Mouse (Mus musculus) ovary, adult 2 months (tissue): ENCODE data around the gene Olfr152. TPM values are rescaled to one million over a fixed set of nuclear protein-coding genes. Genes with fewer than 3 reads are reported as not detected.

Experiments used
- polyA plus RNA-seq: library from polyadenylated mRNA; depleted of rRNA; stranded (reverse); fragments of >200 nt; gene quantifications from 2 replicates; pipeline ENCODE4 v1.2.3, GENCODE M21; 2012; rRNA removed

Olfr152 gene
- not detected in 2 replicates for polyA plus RNA-seq

GRCm38 (mm10) chr2:87779183-87779582 is at the start of gene Olfr152:
TSS of gene Olfr152 (plus strand) at chr2:87779483.

GRCm38 (mm10) chr2:87739878-87740277 is 39.4 kb upstream of the Olfr152 start, which contains the start of gene Olfr1138:
TSS of gene Olfr1138 (minus strand) at chr2:87739978.

GRCm38 (mm10) chr2:87743452-87743851 is 35.8 kb upstream of the Olfr152 start, which contains the start of gene Olfr1140:
TSS of gene Olfr1140 (plus strand) at chr2:87743752.

GRCm38 (mm10) chr2:87753891-87754290 is 25.4 kb upstream of the Olfr152 start, which contains the start of gene Olfr1141:
TSS of gene Olfr1141 (minus strand) at chr2:87753991.

GRCm38 (mm10) chr2:87800292-87800691 is 21.0 kb downstream of the Olfr152 start, which contains the start of gene Olfr1143:
TSS of gene Olfr1143 (plus strand) at chr2:87800592.

GRCm38 (mm10) chr2:87809522-87809921 is 30.2 kb downstream of the Olfr152 start, which contains the start of gene Olfr1145:
TSS of gene Olfr1145 (plus strand) at chr2:87809822.

GRCm38 (mm10) chr2:87830233-87830632 is 51.0 kb downstream of the Olfr152 start, which contains the start of gene Olfr1148:
TSS of gene Olfr1148 (plus strand) at chr2:87830533.

Other genes with a start within 250 kb of the Olfr152 start
- gene Olfr153, start 247.7 kb upstream of the Olfr152 start, polyA plus RNA-seq, result not detected in 2 replicates
- gene Olfr1128, start 233.9 kb upstream of the Olfr152 start, polyA plus RNA-seq, result not detected in 2 replicates
- gene Olfr1129, start 205.6 kb upstream of the Olfr152 start, polyA plus RNA-seq, result not detected in 2 replicates
- gene Olfr1130, start 173.3 kb upstream of the Olfr152 start, polyA plus RNA-seq, result not detected in 2 replicates
- not detected in 2 replicates for gene Olfr1131, start 152.4 kb upstream of the Olfr152 start, polyA plus RNA-seq
- gene Olfr1132, start 141.9 kb upstream of the Olfr152 start, polyA plus RNA-seq, result not detected in 2 replicates
- gene Olfr1133, start 132.1 kb upstream of the Olfr152 start, polyA plus RNA-seq, result not detected in 2 replicates
- gene Olfr1134, start 121.0 kb upstream of the Olfr152 start, polyA plus RNA-seq, result not detected in 2 replicates
- gene Olfr1135, start 105.8 kb upstream of the Olfr152 start, polyA plus RNA-seq, result not detected in 2 replicates
- not detected in 2 replicates for gene Olfr1136, start 85.5 kb upstream of the Olfr152 start, polyA plus RNA-seq
- gene Olfr1137, start 66.3 kb upstream of the Olfr152 start, polyA plus RNA-seq, result not detected in 2 replicates
- not detected in 2 replicates for gene Olfr1138, start 39.5 kb upstream of the Olfr152 start, polyA plus RNA-seq
- not detected in 2 replicates for gene Olfr1140, start 35.7 kb upstream of the Olfr152 start, polyA plus RNA-seq
- gene Olfr1141, start 25.5 kb upstream of the Olfr152 start, polyA plus RNA-seq, result not detected in 2 replicates
- gene Olfr1143, start 21.1 kb downstream of the Olfr152 start, polyA plus RNA-seq, result not detected in 2 replicates
- not detected in 2 replicates for gene Olfr1145, start 30.3 kb downstream of the Olfr152 start, polyA plus RNA-seq
- not detected in 2 replicates for gene Olfr1148, start 51.0 kb downstream of the Olfr152 start, polyA plus RNA-seq
- not detected in 2 replicates for gene Olfr1150-ps1, start 64.5 kb downstream of the Olfr152 start, polyA plus RNA-seq
- gene Olfr1151, start 76.4 kb downstream of the Olfr152 start, polyA plus RNA-seq, result not detected in 2 replicates
- not detected in 2 replicates for gene Olfr1152, start 87.0 kb downstream of the Olfr152 start, polyA plus RNA-seq
- gene Olfr1153, start 115.5 kb downstream of the Olfr152 start, polyA plus RNA-seq, result not detected in 2 replicates
- not detected in 2 replicates for gene Olfr1154, start 125.7 kb downstream of the Olfr152 start, polyA plus RNA-seq
- gene Olfr1155, start 165.7 kb downstream of the Olfr152 start, polyA plus RNA-seq, result not detected in 2 replicates
- gene Olfr1156, start 173.6 kb downstream of the Olfr152 start, polyA plus RNA-seq, result not detected in 2 replicates
- not detected in 2 replicates for gene Olfr1157, start 188.8 kb downstream of the Olfr152 start, polyA plus RNA-seq
- not detected in 2 replicates for gene Olfr74, start 195.2 kb downstream of the Olfr152 start, polyA plus RNA-seq
- gene Olfr1158, start 210.6 kb downstream of the Olfr152 start, polyA plus RNA-seq, result not detected in 2 replicates
- gene Olfr1160, start 228.8 kb downstream of the Olfr152 start, polyA plus RNA-seq, result not detected in 2 replicates
- not detected in 2 replicates for gene Olfr1161, start 243.3 kb downstream of the Olfr152 start, polyA plus RNA-seq